Mouse (Mus musculus) embryonic facial prominence, embryonic 10.5 days (tissue): Measurements from ENCODE around the gene Zdhhc20. TPM values are rescaled to one million over a fixed set of nuclear protein-coding genes. Genes with fewer than 3 reads are reported as not detected.
"Not testable (repeated sequence)": the region's sequence is repeated elsewhere in the genome, so short reads cannot be mapped to it uniquely, and the experiment has no call there.

Experiments
- DNase-seq: peaks from one replicate; pipeline ENCODE4 v3.0.0-alpha.2; 2017; ENCODE audit warnings: low spot score
- H3K27ac ChIP-seq: fragments of 300-500 bp; sonication (generic); replicated peaks from 2 replicates; pipeline ENCODE4 v1.5.1; 2016; ENCODE audit warnings: mild to moderate bottlenecking
- H3K27me3 ChIP-seq: fragments of 300-500 bp; sonication (generic); replicated peaks from 2 replicates; pipeline ENCODE4 v1.6.1; 2016; ENCODE audit warnings: low read depth, mild to moderate bottlenecking; ENCODE audit not compliant: poor library complexity, severe bottlenecking
- H3K36me3 ChIP-seq: fragments of 300-500 bp; sonication (generic); replicated peaks from 2 replicates; pipeline ENCODE4 v1.6.1; 2016; ENCODE audit warnings: mild to moderate bottlenecking, moderate library complexity
- H3K4me1 ChIP-seq: fragments of 300-500 bp; sonication (generic); 2 replicates; pipeline ENCODE4 v1.6.1; 2016
- H3K4me3 ChIP-seq: fragments of 300-500 bp; sonication (generic); 2 replicates; pipeline ENCODE4 v1.5.1; 2016; ENCODE audit warnings: mild to moderate bottlenecking, moderate library complexity
- H3K9me3 ChIP-seq: fragments of 300-500 bp; sonication (generic); 2 replicates; pipeline ENCODE4 v1.6.1; 2016; ENCODE audit warnings: mild to moderate bottlenecking
- WGBS: fragments of 180-500 bp; shearing (Covaris S2); methylation state at CpG from one replicate; pipeline ENCODE4 v1.1.7; 2016; 5-methylcytosine and 5-hydroxymethylcytosine counted together
- polyA plus RNA-seq: library from polyadenylated mRNA; unstranded; fragments of >200 nt; fragmentation: Nextera tagmentation; extraction: Ambion mirVana; gene quantifications from 2 replicates; pipeline ENCODE4 v1.2.1, GENCODE M21; 2016

Gene Zdhhc20
- polyA plus RNA-seq, 1 experiment from 2014 or later: 52.6 TPM

- H3K36me3 ChIP-seq: peaks cover 18% of the 10 kb centered on the region
- no peaks in the 10 kb centered on the region for H3K9me3 ChIP-seq
- no peaks in the 10 kb centered on the region for H3K27me3 ChIP-seq
- 0 out of 2 replicates have a peak, but pooled peaks cover 5% of the 10 kb centered on the region for H3K4me1 ChIP-seq
- H3K27ac ChIP-seq: no peak overlapping the region
- no peak for DNase-seq
- H3K4me3 ChIP-seq: no peak overlapping the region
- 77% methylated on average over 4 of the region's 4 CpGs for WGBS
Measured at GRCm38 (mm10) chr14:57882720-57883119, 7.4 kb downstream of the Zdhhc20 start.

GRCm38 (mm10) chr14:57881793-57882192 lies 8.3 kb downstream of the Zdhhc20 start:
- 53% methylated on average over 4 of the region's 4 CpGs for WGBS
- Histone ChIP-seq H3K27ac (no peak overlapping the region), H3K9me3 (no peaks in the 10 kb centered on the region), H3K27me3 (no peaks in the 10 kb centered on the region), H3K4me3 (no peak overlapping the region), H3K36me3 (peaks cover 21% of the 10 kb centered on the region), H3K4me1 (0 out of 2 replicates have a peak, but pooled peaks cover 5% of the 10 kb centered on the region)
- DNase-seq: no peak

- H3K4me3 ChIP-seq: no peak overlapping the region
- no peak overlapping the region for H3K27ac ChIP-seq
- H3K27me3 ChIP-seq: no peaks in the 10 kb centered on the region
- H3K9me3 ChIP-seq: no peaks in the 10 kb centered on the region
- 0 out of 2 replicates have a peak, but pooled peaks cover 5% of the 10 kb centered on the region for H3K4me1 ChIP-seq
- peaks cover 17% of the 10 kb centered on the region for H3K36me3 ChIP-seq
- DNase-seq: no peak
Measured at GRCm38 (mm10) chr14:57881074-57881473, 9.0 kb downstream of the Zdhhc20 start.

- WGBS: 93% methylated on average over 9 of the region's 9 CpGs
- H3K36me3 ChIP-seq: peaks cover 23% of the 10 kb centered on the region
- H3K27ac ChIP-seq: no peak overlapping the region
- no peak overlapping the region for H3K4me3 ChIP-seq
- no peaks in the 10 kb centered on the region for H3K27me3 ChIP-seq
- no peaks in the 10 kb centered on the region for H3K9me3 ChIP-seq
- DNase-seq: no peak
- H3K4me1 ChIP-seq: 0 out of 2 replicates have a peak, but pooled peaks cover 3% of the 10 kb centered on the region
Measured at GRCm38 (mm10) chr14:57877921-57878320, 12.2 kb downstream of the Zdhhc20 start.

- Histone ChIP-seq H3K27ac (no peak overlapping the region), H3K36me3 (peaks cover 69% of the 10 kb centered on the region), H3K4me1 (no peaks in the 10 kb centered on the region), H3K4me3 (no peak overlapping the region), H3K27me3 (no peaks in the 10 kb centered on the region), H3K9me3 (no peaks in the 10 kb centered on the region)
- WGBS: 92% methylated on average over 3 of the region's 3 CpGs
- no peak for DNase-seq
Measured at GRCm38 (mm10) chr14:57866676-57867276, 23.3 kb downstream of the Zdhhc20 start.

- 93% methylated on average over 3 of the region's 3 CpGs for WGBS
- Histone ChIP-seq H3K4me1 (no peaks in the 10 kb centered on the region), H3K27me3 (no peaks in the 10 kb centered on the region), H3K36me3 (peaks cover 78% of the 10 kb centered on the region), H3K9me3 (no peaks in the 10 kb centered on the region), H3K4me3 (no peak overlapping the region), H3K27ac (no peak overlapping the region)
- no peak for DNase-seq
Measured at GRCm38 (mm10) chr14:57865256-57865655, 24.8 kb downstream of the Zdhhc20 start.

GRCm38 (mm10) chr14:57863129-57863528 lies 26.9 kb downstream of the Zdhhc20 start:
- Histone ChIP-seq H3K4me3 (no peak overlapping the region), H3K4me1 (no peaks in the 10 kb centered on the region), H3K9me3 (no peaks in the 10 kb centered on the region), H3K27ac (no peak overlapping the region), H3K27me3 (no peaks in the 10 kb centered on the region), H3K36me3 (peaks cover 72% of the 10 kb centered on the region)
- WGBS: 82% methylated on average over 2 of the region's 2 CpGs
- no peak for DNase-seq

- WGBS: 87% methylated on average over 4 of the region's 4 CpGs
- no peaks in the 10 kb centered on the region for H3K4me1 ChIP-seq
- no peak for DNase-seq
- no peaks in the 10 kb centered on the region for H3K9me3 ChIP-seq
- peaks cover 75% of the 10 kb centered on the region for H3K36me3 ChIP-seq
- H3K27me3 ChIP-seq: no peaks in the 10 kb centered on the region
- H3K27ac ChIP-seq: no peak overlapping the region
- H3K4me3 ChIP-seq: no peak overlapping the region
Measured at GRCm38 (mm10) chr14:57861987-57862412, 28.1 kb downstream of the Zdhhc20 start.

- Histone ChIP-seq H3K4me3 (no peak overlapping the region), H3K27me3 (no peaks in the 10 kb centered on the region), H3K36me3 (peaks cover 71% of the 10 kb centered on the region), H3K27ac (no peak overlapping the region), H3K4me1 (no peaks in the 10 kb centered on the region), H3K9me3 (no peaks in the 10 kb centered on the region)
- no peak for DNase-seq
Measured at GRCm38 (mm10) chr14:57859520-57859919, 30.6 kb downstream of the Zdhhc20 start.

- peaks cover 69% of the 10 kb centered on the region for H3K36me3 ChIP-seq
- 93% methylated on average over 2 of the region's 2 CpGs for WGBS
Measured at GRCm38 (mm10) chr14:57858601-57859000, 31.5 kb downstream of the Zdhhc20 start.

GRCm38 (mm10) chr14:57856037-57856436 lies 34.0 kb downstream of the Zdhhc20 start:
- H3K27me3 ChIP-seq, H3K4me3 ChIP-seq, DNase-seq, H3K4me1 ChIP-seq, H3K9me3 ChIP-seq, H3K27ac ChIP-seq: not testable (repeated sequence)
- peaks cover 72% of the 10 kb centered on the region for H3K36me3 ChIP-seq

More at GRCm38 (mm10) chr14:57858601-57859000, 31.5 kb downstream of the Zdhhc20 start:
- H3K4me1 ChIP-seq: no peaks in the 10 kb centered on the region
- no peaks in the 10 kb centered on the region for H3K9me3 ChIP-seq
- no peak overlapping the region for H3K27ac ChIP-seq
- no peaks in the 10 kb centered on the region for H3K27me3 ChIP-seq
- H3K4me3 ChIP-seq: no peak overlapping the region
- no peak for DNase-seq

GRCm38 (mm10) chr14:57852961-57853360 lies 37.1 kb downstream of the Zdhhc20 start:
- H3K36me3 ChIP-seq: peaks cover 80% of the 10 kb centered on the region

GRCm38 (mm10) chr14:57850330-57850729 lies 39.7 kb downstream of the Zdhhc20 start:
- 87% methylated on average over 3 of the region's 3 CpGs for WGBS
- Histone ChIP-seq H3K36me3 (peaks cover 73% of the 10 kb centered on the region), H3K27ac (no peak overlapping the region), H3K4me3 (no peak overlapping the region), H3K9me3 (no peaks in the 10 kb centered on the region), H3K4me1 (no peaks in the 10 kb centered on the region), H3K27me3 (no peaks in the 10 kb centered on the region)
- DNase-seq: no peak

More at GRCm38 (mm10) chr14:57852961-57853360, 37.1 kb downstream of the Zdhhc20 start:
- no peaks in the 10 kb centered on the region for H3K27me3 ChIP-seq
- H3K4me3 ChIP-seq: no peak overlapping the region
- no peak for DNase-seq
- no peaks in the 10 kb centered on the region for H3K9me3 ChIP-seq
- WGBS: 90% methylated on average over 2 of the region's 2 CpGs
- H3K4me1 ChIP-seq: no peaks in the 10 kb centered on the region
- H3K27ac ChIP-seq: no peak overlapping the region
